Comparison of ENCODE assay signal across 13 mouse cellular contexts in genomic region chr4:152574266-152574665, GRCm38 (mm10).
"Had no signal": no experiment of that assay in that cellular context is flagged by ENCODE, and none has a peak within 500 bp of the region (broad histone marks: within the 10 kb centered on the region; RNA-seq: fewer than 3 reads in every experiment).

No protein-coding gene starts in this region.

- H3K9ac ChIP-seq: liver, embryonic 15.5 days; neural tube, embryonic 12.5 days had no signal

- H3K27me3 ChIP-seq: liver, embryonic 15.5 days; neural tube, embryonic 12.5 days had no signal

- H3K4me1 ChIP-seq: liver, embryonic 15.5 days; neural tube, embryonic 12.5 days had no signal

- H3K27ac ChIP-seq: layer of hippocampus, adult 2 months; limb, embryonic 10.5 days; liver, embryonic 15.5 days; neural tube, embryonic 12.5 days; stomach, postnatal 0 days had no signal

- H3K36me3 ChIP-seq: limb, embryonic 10.5 days; liver, embryonic 15.5 days; neural tube, embryonic 12.5 days had no signal

- H3K4me2 ChIP-seq: liver, embryonic 11.5 days; liver, embryonic 15.5 days; neural tube, embryonic 12.5 days had no signal

- ATAC-seq: lung, postnatal 0 days had no signal

- H3K9me3 ChIP-seq: limb, embryonic 10.5 days; liver, embryonic 15.5 days; neural tube, embryonic 12.5 days had no signal

- H3K4me3 ChIP-seq: layer of hippocampus, adult 2 months; limb, embryonic 10.5 days; liver, embryonic 15.5 days; neural tube, embryonic 12.5 days had no signal

- DNase-seq: kidney, postnatal 14 days; lung, adult 2 months; lung, postnatal 36 days; midbrain, embryonic 14.5 days; right cerebral cortex, postnatal 14 days; thymus, postnatal 4 days had no signal
